Mouse (Mus musculus) induced T-regulatory cell, adult 2 months (primary cell): ENCODE data around the gene Mettl8.
A peak's percentile ranks its signal among the peaks of the same experiment; 100 is the strongest.

Experiments
- DNase-seq: peaks from one replicate; pipeline ENCODE4 v3.0.0-alpha.2; 2012; ENCODE audit warnings: low read depth

Mettl8 gene

DNA sequence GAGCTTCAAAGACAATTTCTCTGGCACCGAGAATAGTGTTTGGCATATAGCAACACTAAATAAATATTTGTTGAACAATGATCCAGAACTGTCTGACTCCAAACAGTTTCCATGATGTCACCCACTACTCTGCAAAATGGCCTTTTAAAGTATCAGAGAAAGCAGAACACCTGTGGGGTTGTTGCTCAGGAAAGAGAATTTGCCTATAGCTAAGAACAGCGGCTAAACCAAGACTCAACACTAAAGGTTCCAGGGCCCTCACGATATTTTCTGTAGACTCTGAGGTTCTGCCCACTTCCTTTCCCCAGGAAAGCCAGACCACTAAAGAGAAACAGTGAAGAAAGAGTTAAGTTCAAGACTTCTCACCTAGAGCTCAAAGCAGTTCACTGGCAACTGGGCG lies 122.4 kb downstream of the Mettl8 start:
- DNase-seq, result peak; percentile 18

DNA sequence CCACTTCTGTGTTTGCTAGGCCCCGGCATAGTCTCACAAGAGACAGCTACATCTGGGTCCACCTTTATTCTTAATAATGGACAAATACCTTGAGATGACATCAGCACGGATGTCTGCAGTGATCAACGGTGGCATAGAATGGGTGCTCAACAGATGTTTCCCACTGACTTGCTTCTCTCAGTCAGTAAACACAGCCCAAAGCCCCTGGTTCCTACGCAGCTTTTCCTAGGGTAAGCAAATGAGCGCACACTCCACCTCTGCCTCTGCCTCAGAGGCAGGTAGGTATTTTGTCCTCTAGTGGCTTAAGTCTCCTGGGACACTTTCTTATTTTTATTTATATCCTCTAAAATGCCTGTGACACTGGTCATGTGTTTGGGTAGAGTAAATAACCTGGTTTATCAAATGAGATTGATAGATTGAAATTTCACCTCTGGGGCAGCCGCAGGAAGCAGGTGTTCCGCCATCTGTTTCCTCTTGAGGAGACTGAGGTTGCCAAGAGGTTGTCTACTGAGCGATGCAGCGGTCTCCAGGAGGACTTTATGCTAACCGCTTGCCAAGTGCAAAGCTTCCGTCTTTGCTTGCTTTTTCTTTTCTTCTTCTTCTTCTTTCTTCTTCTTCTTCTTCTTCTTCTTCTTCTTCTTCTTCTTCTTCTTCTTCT lies 124.6 kb downstream of the Mettl8 start:
- DNase-seq, result peak; percentile 29

DNA sequence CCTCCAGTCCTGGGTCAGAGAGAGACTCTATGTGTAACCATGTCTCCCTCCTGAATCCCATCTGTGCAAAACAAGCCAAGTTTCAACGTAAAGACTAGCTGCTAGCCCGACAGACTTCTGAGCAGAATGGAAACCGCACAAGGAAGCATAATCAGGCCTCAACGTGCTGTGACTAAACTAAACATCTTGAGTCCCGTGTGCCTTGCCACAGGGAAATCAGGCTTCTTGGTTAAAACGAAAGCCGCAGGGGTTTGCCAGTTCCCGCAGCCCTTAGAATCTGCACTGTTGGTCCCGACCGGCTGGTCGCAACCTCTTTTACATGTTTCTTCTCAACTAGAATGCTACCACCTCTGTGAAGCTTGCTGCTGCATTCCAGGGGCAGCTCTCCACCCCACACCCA lies 125.7 kb downstream of the Mettl8 start:
- peak; percentile 15 for DNase-seq

DNA sequence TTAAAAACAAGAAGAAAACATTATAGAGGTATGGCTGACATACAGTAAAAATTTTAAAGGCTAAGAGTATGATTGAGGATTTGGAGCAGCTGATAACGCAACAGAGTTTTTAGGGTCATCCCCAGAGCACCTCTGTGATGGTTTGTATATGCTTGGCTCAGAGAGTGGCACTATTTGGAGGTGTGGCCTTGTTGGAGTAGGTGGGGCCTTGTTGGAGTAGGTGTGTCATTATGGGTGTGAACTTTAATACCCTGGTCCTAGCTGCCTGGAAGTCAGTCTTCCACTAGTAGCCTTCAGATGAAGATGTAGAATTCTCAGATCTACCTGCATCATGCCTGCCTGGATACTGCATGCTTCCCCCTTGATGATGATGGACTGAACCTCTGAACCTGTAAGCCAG lies 131.3 kb downstream of the Mettl8 start:
- no peak for DNase-seq

DNA sequence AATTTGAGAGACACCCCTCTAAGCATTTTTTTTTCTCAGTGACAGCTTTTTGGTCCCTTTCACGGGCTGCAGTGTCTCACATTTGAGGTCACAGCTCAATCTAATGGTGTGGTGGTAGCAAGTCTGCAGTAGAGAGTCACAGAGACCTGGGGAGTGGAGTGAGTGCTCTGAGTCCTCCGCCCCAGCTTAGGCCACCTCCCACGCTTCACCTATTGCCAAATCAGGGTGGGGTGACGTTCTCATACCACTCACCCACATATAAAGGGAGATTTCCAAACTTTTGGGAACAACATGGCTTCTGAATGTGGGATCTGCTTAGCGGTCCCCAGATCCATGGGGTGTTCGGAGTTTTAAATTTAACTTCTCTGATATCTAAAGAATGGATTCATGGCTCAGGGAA lies 132.6 kb downstream of the Mettl8 start:
- DNase-seq, result no peak

DNA sequence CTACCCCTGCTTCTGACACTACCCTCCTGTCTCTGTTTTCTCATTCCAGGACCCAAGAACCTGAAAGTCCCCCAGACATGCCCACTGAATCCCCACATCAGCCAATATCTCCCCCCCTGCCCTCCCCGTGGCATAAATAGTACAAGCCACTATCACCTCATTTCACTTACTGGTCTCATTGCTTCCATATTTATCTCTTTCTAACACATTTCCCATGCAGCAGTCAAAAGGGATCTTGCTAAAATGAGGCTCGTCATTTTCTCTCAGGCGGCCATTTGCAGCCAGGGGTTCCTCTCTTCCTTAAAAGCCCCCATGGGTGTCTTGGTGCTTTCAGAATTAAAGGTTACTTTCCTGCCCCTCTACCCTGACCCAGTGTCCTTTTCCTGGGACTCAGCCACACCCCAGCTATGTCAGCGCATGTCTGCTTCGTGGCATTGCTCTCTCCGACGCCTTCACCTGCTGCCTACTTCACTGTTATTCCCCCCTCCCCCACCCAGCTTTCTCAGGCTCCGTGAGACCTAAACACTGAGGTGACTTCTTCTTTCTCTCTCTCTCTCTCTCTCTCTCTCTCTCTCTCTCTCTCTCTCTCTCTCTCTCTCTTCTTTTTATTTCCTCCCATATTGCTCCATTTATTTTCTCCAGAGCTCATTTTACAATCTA lies 134.3 kb downstream of the Mettl8 start:
- no peak for DNase-seq

DNA sequence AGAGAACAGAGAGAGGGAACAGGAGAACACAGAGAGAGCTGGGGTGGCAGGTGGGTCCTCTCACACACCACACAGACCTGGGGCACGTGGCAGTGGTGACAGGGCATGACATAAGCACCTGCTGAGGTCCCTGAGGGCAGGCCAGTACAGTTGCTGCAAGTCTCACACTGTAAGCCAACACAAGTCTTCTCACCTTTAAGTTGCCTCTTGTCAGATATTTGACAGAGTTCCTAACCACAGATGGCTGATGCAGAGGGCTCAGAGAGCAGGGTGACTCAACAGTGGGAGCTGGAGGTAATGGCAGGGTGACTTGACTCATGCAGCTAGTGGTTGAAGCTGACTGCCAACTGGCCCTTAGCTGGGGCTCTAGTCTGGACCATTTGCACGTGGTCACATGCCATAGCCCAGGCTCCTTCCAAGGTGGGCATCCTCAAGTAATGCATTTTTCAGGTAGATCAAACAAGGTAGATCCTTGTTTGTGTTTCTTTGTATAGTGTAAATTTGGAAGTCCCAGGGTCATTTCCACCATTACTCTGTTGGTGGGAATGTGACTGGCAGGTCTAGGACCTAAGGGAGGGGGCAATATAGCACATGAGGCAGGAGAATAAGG lies 135.4 kb downstream of the Mettl8 start:
- peak; percentile 12 for DNase-seq

DNA sequence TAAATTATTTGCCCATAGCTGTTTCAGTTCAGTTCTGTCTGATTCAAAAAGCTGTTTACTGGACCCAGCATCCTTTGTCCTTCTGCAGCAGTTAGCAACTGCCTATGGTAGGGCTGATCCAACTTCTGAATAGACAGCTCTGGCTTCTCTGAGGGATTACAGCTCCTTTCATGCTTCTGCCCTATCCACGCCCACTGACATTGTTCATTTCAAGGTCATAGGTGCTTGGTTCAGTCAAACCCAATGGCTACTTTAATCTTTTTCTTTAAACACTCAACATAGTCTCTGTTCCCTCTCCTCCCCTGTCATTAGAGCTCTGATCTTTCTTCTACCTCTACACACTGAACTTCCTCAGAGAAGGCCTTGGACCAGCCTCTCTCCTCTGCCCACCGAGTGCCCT lies 136.9 kb downstream of the Mettl8 start:
- no peak for DNase-seq
